Mouse (Mus musculus): ENCODE data around the gene Car15.
A peak's percentile ranks its signal among the peaks of the same experiment; 100 is the strongest.

The Car15 gene

DNA sequence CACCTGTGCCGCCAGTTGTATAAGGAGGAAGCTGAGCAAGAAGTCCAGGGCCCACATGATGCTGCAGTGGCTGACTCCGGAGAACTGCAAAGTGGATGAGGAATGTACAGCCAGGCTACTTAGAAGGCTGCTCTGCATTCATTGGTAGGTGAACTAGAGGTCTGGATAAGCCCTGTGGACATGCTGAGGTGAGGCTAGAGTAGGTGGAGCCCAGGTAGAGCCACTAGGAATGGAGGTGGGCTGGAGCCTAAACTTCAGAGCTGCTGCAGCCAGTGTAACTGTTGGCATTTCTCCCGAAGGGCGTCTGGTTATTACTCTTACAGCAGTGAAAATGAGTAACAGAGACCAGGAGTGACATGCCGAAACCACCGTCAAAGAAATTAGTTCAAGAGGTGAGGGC is at the start of gene Car15:
TSS of gene Car15 (minus strand) at position 314 of the 400 bp plus-strand sequence.
- no peak for DNase-seq

DNA sequence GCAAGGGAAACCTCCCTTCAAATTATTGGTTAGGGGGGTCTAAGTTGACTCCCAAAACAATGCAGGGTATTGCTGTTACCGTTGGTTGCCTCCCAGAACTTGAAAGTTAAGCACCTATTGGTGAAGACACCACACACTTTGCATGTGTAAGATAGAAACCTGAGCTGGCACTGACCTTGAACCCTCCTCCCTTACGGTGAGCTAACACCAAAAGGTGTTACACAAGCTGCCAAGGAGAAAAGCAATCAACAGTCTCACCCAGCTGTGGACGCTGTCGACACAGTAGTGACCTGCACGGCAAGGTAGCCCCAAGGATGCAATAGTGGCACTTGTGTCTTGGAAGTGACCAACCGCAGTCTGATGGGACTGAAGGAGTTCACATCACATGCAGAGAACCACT is 46.0 kb upstream of the Car15 start:
- DNase-seq, result no peak

DNA sequence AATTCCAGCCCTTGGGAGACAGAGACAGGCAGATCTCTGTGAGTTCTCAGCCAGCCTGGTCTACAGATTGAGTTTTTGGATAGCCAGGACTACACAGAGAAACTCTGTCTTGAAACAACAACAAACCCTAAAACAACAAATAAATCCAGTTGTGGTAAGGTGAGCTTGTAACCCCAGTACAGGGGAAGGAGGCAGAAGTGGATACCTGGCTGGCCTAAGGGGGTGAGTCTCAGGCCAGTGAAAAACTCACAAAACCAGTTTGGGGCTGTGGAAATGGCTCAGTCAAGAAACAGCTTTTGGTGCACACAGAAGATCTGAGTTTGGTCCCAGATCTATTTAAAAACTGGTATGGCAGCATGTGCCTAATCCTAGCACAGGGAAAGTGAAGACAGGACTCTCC is 44.0 kb upstream of the Car15 start:
- DNase-seq, result no peak

DNA sequence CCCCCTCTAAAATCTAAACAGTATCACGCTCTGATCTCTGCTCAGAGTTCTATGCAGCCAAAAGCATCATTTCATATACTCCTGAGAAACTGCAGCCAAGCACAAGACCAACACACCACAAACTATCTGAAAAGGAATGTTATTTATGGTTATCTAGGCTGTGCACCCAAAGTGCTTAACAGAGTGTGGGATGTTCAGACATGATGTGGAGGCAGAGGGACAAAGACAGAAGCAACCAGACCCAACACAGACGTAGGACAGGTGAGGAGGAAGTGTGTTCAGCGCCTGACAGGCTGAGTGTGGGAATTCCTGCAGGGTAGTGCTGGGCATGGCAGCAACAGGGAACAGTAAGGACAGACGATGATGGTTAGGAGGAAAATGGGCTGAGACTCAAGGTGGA is 41.4 kb upstream of the Car15 start:
- no peak for DNase-seq

DNA sequence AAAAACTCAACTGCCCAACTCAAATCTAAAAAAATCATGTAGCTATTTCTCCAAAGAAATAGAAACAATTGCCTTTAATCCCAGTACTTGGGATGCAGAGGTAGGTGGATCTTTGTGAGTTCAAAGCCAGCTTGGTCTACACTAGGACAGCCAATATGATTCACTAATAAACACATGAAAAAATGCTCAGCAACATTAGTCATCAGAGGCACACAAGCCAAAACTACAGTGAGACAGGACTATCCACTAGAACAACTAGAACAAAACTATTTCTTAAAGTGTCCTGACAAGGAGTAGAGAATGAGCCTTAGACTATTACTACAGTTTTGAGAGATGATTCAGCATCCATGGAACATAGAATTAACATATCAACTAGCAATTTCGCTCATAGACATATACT is 37.9 kb upstream of the Car15 start:
- DNase-seq, result no peak

DNA sequence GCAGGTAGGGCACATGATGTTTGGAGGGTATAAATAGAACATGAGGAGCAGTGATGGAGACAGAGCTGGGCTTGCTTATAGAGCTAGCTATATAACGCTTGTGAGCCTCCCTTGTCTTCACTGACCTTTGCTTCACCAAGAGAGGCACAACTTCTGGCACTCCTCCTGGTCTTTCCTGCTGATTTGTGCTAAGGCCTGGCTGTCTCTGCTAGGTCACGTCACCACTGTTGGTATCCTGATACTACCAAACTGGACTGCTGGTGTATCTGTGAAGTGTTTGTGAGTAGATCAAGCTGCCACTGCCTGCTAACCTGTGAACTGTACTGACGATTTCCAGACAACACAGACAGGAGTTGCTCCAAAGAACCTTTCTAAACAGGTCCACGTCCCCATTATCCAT is 37.0 kb upstream of the Car15 start:
- DNase-seq, result no peak

DNA sequence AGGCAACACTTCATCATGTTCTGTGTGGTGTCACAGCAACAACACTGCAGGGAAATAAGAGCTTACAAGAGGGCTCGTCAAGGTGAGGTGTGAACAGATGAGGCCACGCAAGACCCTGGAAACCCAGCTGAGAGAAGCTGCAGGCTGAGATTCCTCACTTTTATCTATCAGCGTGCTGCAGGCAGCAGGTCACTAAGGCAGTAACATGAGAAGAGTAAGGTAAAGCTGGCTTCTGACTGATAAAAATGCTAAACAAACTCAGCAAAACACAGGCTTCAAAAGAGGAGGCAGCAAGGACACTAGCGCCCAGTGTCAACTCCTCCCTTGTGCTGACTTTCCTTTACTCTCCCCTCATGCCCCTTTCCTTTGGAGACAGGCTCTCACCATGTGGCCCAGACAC is 34.8 kb upstream of the Car15 start:
- no peak for DNase-seq

DNA sequence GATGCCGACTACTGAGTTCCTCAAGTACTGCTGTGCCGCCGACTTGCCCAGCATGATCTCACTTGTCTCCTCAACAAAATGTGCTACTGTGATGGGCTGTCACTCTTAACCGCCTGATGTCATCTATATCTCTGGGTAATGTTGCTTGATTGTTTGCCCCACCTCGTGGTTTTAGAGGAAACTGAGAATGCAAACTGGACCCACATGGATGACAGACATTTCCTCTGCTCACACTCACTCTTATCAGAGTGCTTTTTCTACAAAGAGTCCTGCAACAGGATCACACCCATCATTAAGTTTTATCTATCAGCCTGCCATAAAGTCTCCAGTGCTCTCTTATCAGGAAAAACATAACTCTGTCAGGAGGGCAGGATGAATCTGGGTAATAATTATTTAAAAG is 33.1 kb upstream of the Car15 start:
- no peak for DNase-seq

DNA sequence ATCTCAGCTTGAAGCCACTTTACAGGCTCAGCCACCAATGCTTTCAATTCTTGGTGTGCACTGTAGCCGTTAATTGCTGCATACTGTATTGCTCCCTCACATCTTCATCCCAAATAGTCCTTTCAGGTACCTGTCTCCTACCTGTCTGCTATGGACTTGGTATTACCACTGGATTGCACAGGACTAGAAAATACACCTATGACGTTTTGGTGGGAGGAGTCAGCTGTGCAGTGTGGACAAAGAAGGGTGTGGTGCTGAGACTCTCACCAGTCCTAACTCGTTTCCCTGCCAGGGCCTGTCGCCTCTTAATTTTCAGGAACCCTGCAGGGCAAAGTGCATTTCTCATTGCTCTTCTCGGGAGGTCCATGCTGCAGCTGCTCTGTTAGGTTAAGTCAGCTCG is 27.6 kb upstream of the Car15 start:
- DNase-seq, result no peak

DNA sequence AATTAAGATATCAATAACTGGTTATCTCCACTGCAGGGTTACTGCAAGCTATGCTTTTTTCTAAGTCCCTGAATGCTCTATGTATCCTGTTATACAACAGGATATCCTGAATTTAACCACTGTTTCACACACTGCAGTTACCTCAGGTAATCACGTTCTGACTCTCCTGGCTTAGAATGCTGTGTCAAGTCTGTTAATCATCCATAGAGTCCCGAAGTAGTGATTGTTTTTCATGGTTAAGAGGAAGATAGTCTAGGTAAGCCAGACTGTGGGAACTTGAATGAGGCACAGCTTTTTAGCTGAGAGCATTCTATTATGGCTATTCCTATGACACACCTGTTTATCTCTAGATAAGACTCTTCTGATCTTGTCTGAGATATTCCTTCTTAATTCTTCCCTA is 27.1 kb upstream of the Car15 start:
- DNase-seq, result no peak

DNA sequence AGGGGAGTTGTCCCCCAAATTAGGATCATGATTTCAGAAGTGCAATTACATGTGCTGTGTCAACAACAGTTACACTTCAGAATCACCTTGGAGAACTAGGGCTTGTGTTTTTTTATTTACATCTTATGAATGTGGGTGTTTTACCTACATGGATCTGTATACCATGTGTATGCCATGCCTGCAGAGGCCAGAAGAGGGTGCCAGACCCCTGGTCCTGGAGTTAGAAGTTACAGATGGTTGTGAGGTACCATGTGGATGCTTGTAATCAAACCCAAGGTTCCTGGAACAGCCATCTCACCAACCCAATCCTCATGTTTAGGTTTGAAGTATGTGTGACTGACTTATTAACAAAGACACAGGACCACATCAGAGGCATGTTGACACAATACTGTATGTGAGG is 20.4 kb upstream of the Car15 start:
- peak; percentile 60 to 74 for DNase-seq

DNA sequence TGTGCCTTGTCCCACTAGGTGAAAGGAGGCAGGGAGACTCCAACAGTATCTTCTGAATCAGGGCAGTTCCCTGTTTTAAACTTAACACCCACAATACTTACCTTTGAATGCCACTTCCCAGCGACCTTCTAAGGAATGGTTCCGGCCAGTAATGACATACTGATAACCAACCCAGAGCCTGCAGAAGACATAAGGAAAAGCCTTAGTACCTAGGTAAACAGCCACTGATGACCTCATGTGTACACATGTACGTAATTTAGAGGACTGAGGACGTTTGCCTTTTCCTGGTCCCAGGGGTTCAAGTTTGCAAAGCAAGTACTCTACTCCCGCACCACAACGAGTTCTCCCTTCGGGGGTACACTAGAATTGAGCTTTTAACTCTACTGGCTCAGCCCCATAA is 19.0 kb upstream of the Car15 start:
- DNase-seq, result no peak

DNA sequence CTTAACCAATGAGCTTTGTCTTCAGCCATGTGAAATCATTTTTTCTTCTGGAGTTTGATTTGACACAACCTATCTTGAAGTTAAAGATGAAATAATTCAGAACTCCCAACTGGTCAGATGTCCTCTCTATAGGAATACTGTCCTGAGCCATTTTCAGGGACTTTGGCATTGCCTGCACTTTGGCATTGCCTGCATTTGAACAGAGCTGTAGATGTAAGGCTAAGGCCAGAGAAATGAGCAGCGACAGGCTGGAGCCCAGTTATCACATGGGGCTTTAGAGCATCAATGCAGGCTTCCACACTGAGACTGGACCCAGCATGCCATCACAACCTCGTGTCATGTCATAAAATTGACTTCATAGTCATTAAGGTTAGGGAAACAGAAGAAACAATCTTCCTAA is 15.1 kb upstream of the Car15 start:
- DNase-seq, result no peak

DNA sequence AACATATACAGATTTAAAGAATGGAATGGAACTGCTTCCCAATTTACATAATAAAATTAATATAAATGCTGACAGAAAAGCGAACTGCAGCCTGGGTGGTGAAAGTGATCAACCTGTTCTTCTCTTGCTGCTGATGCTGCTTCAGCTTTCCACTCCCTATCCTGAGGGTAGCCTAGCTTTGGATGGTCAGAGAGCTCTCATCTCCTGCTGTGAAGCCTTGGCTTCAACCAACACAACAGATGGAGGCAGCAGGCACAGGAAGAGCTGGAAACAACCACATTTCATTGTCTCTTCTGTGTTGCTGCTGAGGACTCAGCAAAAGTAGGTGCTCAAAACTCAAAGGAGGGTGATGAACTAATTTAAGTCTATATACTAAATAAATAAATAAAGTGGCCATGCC is 13.7 kb upstream of the Car15 start:
- peak; percentile 88 to 94 for DNase-seq

DNA sequence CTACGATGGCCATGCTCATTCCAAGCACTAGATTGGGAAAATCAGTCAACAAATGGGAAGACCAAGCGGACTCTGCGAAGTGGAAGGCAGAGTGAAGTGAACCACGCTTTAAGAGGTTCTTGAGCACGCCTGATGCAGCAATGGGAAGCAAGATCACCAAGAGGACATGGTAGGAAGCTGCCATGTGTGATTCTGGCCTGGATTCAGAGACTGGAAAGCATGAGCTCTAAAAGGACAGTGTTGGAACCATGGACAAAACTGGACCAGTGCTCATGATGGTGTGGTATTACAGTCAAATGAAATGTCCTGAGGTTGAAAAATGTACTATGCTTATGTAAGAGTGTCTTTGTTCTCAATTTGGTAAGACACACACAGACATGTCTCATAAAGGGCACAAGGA is 13.2 kb upstream of the Car15 start:
- DNase-seq, result no peak

DNA sequence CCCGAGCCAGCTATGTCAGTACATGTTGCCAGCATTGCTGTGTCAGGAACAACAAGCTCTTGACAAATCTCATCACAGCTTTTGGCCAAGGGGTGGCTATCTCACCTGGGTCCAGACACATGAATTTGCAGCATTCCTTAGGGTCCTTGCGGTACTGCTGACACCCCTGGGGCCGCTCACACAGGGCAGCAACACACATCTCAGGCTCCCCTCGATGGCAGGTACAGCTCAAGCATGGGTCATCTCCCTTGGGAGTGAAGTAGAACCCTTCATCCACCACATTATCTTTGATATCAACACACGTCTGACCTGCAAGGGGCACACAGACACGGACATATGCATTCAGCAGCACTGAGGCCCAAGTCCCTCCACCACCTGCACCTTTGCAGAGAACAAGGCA is 11.3 kb upstream of the Car15 start:
- DNase-seq, result no peak

DNA sequence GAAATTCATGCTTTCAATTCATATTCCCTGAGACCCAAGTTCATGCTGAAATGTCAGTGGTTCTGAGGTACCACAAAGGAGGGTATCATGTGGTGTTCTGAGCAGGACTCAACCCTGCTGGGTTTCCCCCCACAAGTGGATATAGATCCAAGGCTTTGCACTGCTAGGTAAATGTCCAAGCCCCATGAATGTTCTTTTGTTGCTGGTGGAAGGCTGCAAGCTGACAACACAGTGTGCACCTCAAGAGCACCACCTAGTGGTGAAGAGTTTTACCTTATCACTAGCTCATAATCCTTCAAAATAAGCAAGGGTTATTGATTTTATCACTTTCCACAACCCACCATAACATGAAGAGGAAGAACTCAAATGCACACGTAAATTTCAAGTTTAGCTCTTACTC is 10.8 kb upstream of the Car15 start:
- DNase-seq, result peak; percentile 86 to 90

DNA sequence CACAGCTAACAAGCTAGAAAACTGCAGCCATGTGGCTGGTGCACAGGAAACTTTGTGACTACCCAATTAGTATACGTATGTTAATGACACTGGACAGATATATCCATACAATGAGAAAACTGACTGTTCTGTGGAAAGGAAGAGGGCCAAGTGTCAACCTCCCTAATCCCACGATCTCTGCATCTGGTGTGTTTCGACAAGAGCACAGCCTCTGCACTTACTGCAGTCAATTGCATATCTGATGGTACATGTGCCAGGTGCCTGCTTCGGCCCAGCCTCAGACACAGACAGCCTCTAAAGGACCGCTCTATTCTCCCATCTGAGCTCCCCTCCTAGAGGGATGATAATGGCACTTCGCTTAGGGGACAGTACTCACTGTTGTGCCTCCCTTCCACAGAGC is 10.3 kb upstream of the Car15 start:
- no peak for DNase-seq

DNA sequence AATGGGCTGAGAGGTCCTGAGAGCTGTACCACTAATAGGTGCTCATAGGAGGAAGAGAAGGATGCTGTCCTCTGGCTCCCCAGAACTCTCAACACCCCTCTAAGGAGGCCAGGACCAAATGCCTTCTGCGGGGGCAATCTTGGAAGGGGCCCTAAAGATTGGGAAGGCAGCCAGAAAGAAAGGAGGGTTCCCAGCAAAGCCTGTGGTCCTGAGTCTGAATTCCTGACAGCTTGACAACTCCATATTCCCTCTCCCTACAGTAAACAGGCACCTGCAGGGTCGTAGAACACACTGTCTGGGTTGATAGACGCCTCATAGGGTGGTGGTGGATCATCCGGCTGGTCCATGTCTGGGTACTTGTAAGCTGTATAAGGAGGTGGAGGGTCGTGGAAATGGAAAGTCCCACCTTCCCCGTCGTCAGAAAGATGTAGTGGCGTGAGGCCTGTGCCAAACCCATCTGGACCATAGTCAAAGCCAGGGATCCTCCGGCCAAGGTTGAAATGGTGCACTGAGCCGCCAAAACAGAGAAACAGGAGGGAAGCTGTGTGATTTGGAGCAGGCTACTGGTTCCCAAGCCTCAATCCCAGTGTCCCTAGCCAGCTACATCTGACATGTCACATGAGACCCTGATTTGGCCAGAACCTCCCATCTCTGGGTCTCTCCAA is 5.7 kb upstream of the Car15 start:
- peak; percentile 77 to 84 for DNase-seq

DNA sequence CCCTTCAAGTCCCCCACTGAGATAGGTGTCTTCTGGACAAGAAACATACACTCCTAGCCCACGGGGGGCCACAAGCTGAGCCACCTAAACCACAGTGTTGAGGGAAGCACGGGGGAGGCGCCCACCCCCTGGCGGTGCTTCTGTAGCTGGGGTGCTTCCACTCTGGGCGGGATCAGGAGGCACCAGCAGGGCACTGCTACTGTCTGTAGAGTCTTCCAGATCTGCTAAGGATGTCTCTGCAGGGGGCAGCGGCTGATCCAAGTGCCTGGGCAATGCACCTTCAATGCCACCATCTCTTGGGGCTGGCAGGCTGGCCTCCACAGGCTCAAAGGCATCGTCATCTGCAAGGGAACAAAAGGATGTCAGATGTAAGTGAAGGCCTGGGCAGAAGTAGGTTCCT is 4.3 kb upstream of the Car15 start:
- DNase-seq, result peak in 1 of 2 experiments; percentile 57

DNA sequence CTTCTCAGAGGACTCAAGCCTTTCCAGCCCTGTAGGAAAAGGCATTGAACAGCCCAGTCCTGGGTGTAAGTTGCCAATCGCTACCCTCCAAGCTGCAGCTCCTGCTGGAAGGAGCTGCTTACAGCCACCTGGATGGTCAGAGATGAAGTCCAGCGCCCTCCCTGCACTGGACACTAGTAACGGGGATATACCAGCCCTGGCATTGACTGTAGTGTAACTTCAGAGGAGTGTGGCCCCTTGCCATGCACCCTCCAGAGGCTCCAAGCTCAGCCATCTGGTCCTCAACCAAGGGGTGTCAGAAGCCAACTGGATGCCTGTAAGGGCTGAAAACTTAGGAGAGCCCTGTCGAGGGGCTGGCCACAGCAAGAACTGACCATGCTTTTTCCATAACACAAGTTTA is 1.8 kb upstream of the Car15 start:
- DNase-seq, result peak; percentile 73 to 91

DNA sequence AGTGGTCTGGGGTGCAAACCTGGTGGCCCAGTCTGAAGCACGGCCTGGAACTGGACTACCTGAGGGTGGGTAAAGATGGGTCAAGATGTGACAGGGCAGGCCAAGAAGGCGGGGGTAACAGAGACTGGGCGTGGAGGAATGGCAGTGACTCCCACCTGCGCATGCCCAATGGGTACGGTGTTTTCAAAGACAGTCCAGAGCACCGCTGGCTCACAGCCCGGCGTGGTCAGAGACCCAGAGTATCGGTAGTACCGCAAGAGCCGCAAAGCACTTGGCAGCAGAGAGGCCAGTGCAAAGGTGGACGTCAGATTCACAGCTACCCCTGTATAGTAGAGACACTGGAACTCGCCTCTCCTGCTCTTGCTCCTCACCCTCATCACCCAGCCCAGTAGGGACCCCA is 2.7 kb downstream of the Car15 start:
- peak in 1 of 2 experiments; percentile 53 for DNase-seq

DNA sequence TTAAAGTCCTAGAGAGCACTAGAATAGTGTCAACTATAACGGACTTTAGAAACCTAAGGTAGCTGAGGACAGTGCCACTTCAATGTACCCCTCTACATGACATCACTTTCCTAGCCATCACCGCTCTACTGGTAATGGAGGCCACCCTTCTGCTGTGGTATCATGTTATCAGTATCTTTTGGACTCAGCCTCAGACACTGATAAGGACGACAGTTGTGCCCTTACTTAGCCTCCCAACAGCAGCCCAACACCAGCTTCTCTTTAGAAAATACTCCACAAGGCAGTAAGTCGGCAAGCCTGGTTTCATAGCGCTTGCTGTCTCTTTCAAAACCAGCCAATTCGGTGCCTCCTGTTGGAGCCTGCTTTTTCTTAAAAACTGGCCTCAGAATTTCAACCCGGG is 3.6 kb downstream of the Car15 start:
- no peak for DNase-seq

DNA sequence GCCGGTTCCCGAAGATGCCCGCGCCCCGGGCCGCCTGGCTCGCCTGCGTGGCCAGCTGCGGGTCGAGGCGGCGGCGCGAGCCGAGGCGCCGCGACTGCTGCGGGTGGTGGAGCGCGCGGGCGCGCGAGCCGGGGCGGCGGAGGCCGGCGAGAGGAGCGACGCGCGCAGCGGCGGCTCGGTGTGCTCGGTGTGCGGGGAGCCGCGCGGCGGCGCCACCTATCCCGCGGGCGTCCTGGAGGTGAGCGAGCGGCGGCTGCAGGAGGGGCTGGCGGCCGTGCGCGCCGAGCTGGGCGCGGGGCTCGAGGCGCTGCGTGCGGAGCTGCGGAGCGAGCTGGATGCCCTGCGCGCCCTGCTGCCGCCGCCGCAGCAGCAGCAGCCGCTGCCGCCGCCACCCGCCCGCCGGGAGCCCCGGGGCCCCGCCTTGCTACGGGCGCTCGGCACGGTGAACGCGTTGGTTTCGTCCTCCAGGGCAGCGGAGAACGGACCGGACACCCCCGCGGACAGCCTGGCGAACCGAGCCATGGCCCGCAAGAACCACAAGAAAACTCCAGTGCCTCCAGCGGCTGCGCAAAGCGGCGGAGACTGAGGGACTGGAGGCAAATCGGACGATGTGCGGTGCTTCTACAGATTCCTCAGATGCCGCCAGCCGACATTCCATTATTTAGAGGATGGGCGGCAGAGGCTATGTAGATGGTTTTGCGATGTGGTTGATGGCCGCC is 4.3 kb downstream of the Car15 start:
- DNase-seq, result peak; percentile 69 to 73

DNA sequence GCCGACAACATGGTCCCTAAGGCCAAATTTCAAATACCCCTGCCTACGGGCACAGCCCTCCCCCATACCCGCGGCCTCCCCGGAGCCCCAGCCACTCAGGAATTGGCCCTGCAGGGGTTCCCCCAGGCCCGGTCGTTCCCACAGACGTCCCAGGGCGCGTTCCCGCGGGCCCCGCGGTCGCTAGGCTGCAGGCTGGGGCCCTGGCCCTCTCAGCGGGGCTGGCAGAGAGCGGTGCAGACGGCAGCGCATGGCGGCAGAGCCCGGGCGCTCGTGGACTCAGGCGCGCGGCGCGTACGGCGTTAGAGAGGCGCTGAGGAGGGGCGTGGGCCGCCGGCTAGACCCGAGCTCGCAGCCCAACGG is 4.9 kb downstream of the Car15 start:
- DNase-seq, result peak in 1 of 2 experiments; percentile 76
